Mouse (Mus musculus) G1E (cell line): Measurements from ENCODE around the gene Bri3bp.

Source experiments
- CTCF ChIP-seq: IDR thresholded peaks from 2 replicates; pipeline ENCODE4 v1.5.1; 2012; ENCODE audit warnings: low read depth, low read length, inconsistent platforms, mixed read lengths
- GATA1 ChIP-seq: IDR thresholded peaks from 2 replicates; pipeline ENCODE4 v1.6.1; 2012; ENCODE audit warnings: borderline replicate concordance, low read length, inconsistent platforms, mixed read lengths
- GATA2 ChIP-seq: IDR thresholded peaks from 2 replicates; pipeline ENCODE4 v1.6.1; 2012; ENCODE audit warnings: low read depth, low read length, inconsistent platforms, borderline replicate concordance
- POLR2AphosphoS5 ChIP-seq: IDR thresholded peaks from 2 replicates; pipeline ENCODE4 v1.6.1; 2012; ENCODE audit warnings: low read depth, low read length, inconsistent platforms; ENCODE audit not compliant: insufficient replicate concordance
- TAL1 ChIP-seq: conservative IDR thresholded peaks from 2 replicates; pipeline ENCODE4 v1.6.1; 2012; ENCODE audit warnings: low read depth, low read length, inconsistent platforms, mixed read lengths

DNA sequence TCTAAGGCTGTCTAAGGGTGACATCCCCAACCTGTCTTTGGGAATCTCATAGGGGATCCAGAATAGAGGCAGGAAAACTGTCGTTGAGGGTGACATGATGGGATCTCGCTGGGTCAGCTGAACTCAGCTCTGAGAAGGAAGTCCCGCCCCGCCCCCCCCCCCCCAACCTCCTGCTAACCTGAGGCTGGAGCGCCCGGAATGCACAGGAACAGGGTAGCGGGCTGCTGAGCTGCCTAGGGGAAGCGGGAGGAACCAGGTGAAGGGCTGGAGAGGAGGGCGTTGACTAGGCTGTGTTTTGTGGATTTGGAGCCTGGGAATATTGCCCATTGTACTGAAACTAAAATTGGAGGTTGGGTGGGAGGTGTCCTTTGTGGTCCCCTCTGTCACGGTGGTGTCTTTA, 66.6 kb downstream of the Bri3bp start:
- TF ChIP-seq CTCF (no peak), TAL1 (no peak), POLR2AphosphoS5 (no peak), GATA1 (no peak), GATA2 (no peak)
